ENCODE assay signal across 23 mouse cellular contexts in the genomic region with DNA sequence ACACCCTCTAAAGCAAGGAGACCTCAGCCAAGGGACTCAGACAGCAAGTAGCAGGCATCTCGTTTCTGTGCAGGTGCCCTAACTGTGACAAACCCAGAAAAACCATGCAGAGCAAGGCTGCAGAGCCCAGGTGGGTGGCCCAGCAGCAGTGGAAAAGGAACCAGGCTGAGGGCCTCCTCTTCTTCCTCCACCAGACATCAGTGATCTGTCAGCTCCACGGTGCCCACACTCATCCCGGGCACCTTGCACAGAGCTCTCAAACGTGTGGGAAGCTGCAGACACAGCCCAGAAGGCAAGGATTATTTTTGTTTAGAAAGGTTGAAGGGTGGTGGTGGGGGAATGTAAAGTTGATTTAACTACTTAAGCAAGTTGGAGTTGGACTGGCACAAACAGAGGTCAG. TPM values are rescaled to one million over a fixed set of nuclear protein-coding genes. Genes with fewer than 3 reads are reported as not detected.
A peak's percentile ranks its signal among the peaks of the same experiment; 100 is the strongest.
DNase-seq lines count a peak whose midpoint lies in the region; TF ChIP-seq lines count a peak whose summit lies in the region.
"Had no signal": no experiment of that assay in that cellular context is flagged by ENCODE, and none has a peak within 500 bp of the region (broad histone marks: within the 10 kb centered on the region; RNA-seq: fewer than 3 reads in every experiment).

No protein-coding gene starts in this region.

- intact Hi-C loops in gastrocnemius, adult 2 months (cut with DNase I), result loop anchor here (5.0 kb wide), 1 partner anchor 45 kb away; no protein-coding TSS in a partner anchor
- intact Hi-C loops in left cerebral cortex, postnatal 4 days (cut with DNase I), result no loop called here

- peak overlapping the region; percentile 83 for H3K27ac ChIP-seq in gastrocnemius, adult 2 months
- H3K27ac ChIP-seq: embryonic facial prominence, embryonic 10.5 days; embryonic facial prominence, embryonic 13.5 days; forebrain, embryonic 12.5 days; forebrain, embryonic 15.5 days; heart, adult 2 months; heart, embryonic 10.5 days; heart, embryonic 13.5 days; hindbrain, embryonic 12.5 days; hindbrain, embryonic 15.5 days had no signal

- H3K4me3 ChIP-seq in gastrocnemius, adult 2 months, result no peak overlapping the region
- H3K4me3 ChIP-seq: embryonic facial prominence, embryonic 10.5 days; embryonic facial prominence, embryonic 13.5 days; erythroblast, embryonic 14.5 days; forebrain, embryonic 12.5 days; forebrain, embryonic 15.5 days; heart, adult 2 months; heart, embryonic 10.5 days; heart, embryonic 13.5 days; hindbrain, embryonic 12.5 days; hindbrain, embryonic 15.5 days had no signal

- no peak for TF ChIP-seq CTCF in gastrocnemius, adult 2 months (IDR thresholded peaks at IDR 0.05)

- no peak for DNase-seq in gastrocnemius, adult 2 months
- no peak for DNase-seq in gastrocnemius, postnatal 25 days
- peak; percentile 40 to 55 for DNase-seq in left cerebral cortex, adult 18-20 months (ENCODE audit: low spot score in 2 of 2)
- no peak for DNase-seq in left cerebral cortex, postnatal 4 days
- DNase-seq in right cerebral cortex, adult 18-20 months, result peak; percentile 62
- no peak for DNase-seq in right cerebral cortex, postnatal 14 days
- DNase-seq: adrenal gland, adult 2 months; adrenal gland, postnatal 14 days; cerebellum, adult 11-12 months; cerebellum, adult 8-10 months; cerebellum, postnatal 36 days; embryo, embryonic 11 days; gastrocnemius, postnatal 14 days; heart, adult 2 months had no signal

RNA-seq across cellular contexts. Expression of gene Stim2, which starts 56.0 kb away (rescaled TPM):
- total RNA-seq in gastrocnemius, adult 2 months (2021), result 10 to 100 TPM; 34.1 to 58.6 TPM
- total RNA-seq in gastrocnemius, postnatal 25 days (2021), result 10 to 100 TPM; 26.8 to 34.9 TPM
- 10 to 100 TPM; 85.3 to 87.1 TPM for total RNA-seq in left cerebral cortex, adult 18-20 months (2021)
- 10 to 100 TPM; 48.5 to 50.2 TPM for total RNA-seq in left cerebral cortex, postnatal 4 days (2021)

Comparison
In these comparisons a context has a peak if more than half of its experiments do, and no peak if none do; other contexts are left out.
1. DNase-seq: peak in left cerebral cortex, adult 18-20 months (2 of 2) and right cerebral cortex, adult 18-20 months (single experiment); none in gastrocnemius, adult 2 months (single experiment), gastrocnemius, postnatal 25 days (single experiment), left cerebral cortex, postnatal 4 days (single experiment) and right cerebral cortex, postnatal 14 days (single experiment).